Mouse (Mus musculus) embryonic facial prominence, embryonic 14.5 days (tissue): ENCODE measurements around the gene Rusc2. TPM values are rescaled to one million over a fixed set of nuclear protein-coding genes. Genes with fewer than 3 reads are reported as not detected.

Experiments used
- ATAC-seq: fragments of 200-750 bp; cut with Nextera tagmentation; 2 replicates; pipeline ENCODE4 v1.8.0; 2017; ENCODE audit warnings: low read depth, moderate number of reproducible peaks, moderate TSS enrichment
- DNase-seq: peaks from one replicate; pipeline ENCODE4 v3.0.0-alpha.2; 2015; ENCODE audit warnings: low spot score
- H3K27ac ChIP-seq: fragments of 300-500 bp; sonication (generic); replicated peaks from 2 replicates; pipeline ENCODE4 v1.5.1; 2014; ENCODE audit warnings: low read depth, mild to moderate bottlenecking, low read length, moderate library complexity
- H3K27me3 ChIP-seq: fragments of 300-500 bp; sonication (generic); replicated peaks from 2 replicates; pipeline ENCODE4 v1.6.1; 2014; ENCODE audit warnings: low read length; ENCODE audit not compliant: control insufficient read depth, insufficient read depth
- H3K36me3 ChIP-seq: fragments of 300-500 bp; sonication (generic); 2 replicates; pipeline ENCODE4 v1.6.1; 2014; ENCODE audit warnings: low read length, mixed read lengths; ENCODE audit not compliant: control insufficient read depth, insufficient read depth
- H3K4me1 ChIP-seq: fragments of 300-500 bp; sonication (generic); 2 replicates; pipeline ENCODE4 v1.6.1; 2014; ENCODE audit warnings: antibody characterized with exemption, low read length; ENCODE audit not compliant: control insufficient read depth, insufficient read depth
- H3K4me2 ChIP-seq: fragments of 300-500 bp; sonication (generic); 2 replicates; pipeline ENCODE4 v1.6.1; 2014; ENCODE audit warnings: low read depth, mild to moderate bottlenecking, low read length, moderate library complexity, mixed read lengths
- H3K4me3 ChIP-seq: fragments of 300-500 bp; sonication (generic); 2 replicates; pipeline ENCODE4 v1.5.1; 2014; ENCODE audit warnings: low read depth, mild to moderate bottlenecking, low read length
- H3K9ac ChIP-seq: fragments of 300-500 bp; sonication (generic); 2 replicates; pipeline ENCODE4 v1.6.1; 2014; ENCODE audit warnings: low read depth, mild to moderate bottlenecking, low read length, moderate library complexity, mixed read lengths
- H3K9me3 ChIP-seq: fragments of 300-500 bp; sonication (generic); 2 replicates; pipeline ENCODE4 v1.6.1; 2016; ENCODE audit warnings: low read length; ENCODE audit not compliant: control insufficient read depth
- WGBS: fragments of 180-500 bp; shearing (Covaris S2); extraction: QIAGEN DNeasy Blood & Tissue Kit; methylation state at CpG from one replicate; pipeline ENCODE4 v1.1.7; 2014; 5-methylcytosine and 5-hydroxymethylcytosine counted together
- polyA plus RNA-seq: library from polyadenylated mRNA; unstranded; fragments of >200 nt; fragmentation: Nextera tagmentation; extraction: Ambion mirVana; gene quantifications from 2 replicates; pipeline ENCODE4 v1.2.1, GENCODE M21; 2014

Gene Rusc2
- polyA plus RNA-seq, 1 experiment from 2014 or later: 11.5 TPM

DNA sequence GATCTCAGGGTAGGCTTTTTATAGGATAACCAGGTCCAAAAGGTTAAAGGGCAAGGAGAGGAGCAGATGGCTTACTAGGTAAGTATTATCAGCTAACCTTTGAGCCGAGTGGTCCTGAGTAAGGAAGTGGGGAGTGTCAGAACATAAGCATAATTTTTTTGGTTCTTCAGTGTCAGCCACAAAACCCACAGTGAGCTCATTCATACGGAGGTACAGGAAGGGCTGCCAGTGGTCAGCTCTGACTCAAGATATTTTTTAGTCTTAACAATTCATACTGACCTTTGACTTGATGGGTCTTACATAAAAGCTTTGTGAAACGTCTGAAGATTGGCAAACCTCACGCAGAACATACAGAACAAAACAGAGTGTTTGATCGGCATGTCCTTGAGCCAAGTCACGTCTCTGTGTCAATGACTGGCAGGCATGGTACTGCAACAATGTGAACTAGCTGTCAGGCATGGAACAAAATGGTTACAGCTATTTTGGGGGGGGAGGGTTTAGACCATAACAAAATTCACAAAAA lies 31.7 kb upstream of the Rusc2 start:
- H3K27me3 ChIP-seq: no peaks in the 10 kb centered on the region
- no peaks in the 10 kb centered on the region for H3K4me1 ChIP-seq
- DNase-seq (no peak), ATAC-seq (no peak)
- H3K9me3 ChIP-seq: no peaks in the 10 kb centered on the region
- no peak overlapping the region for H3K4me2 ChIP-seq
- no peak overlapping the region for H3K27ac ChIP-seq
- no peaks in the 10 kb centered on the region for H3K36me3 ChIP-seq
- H3K4me3 ChIP-seq: no peak overlapping the region
- 72% methylated on average over 6 of the region's 6 CpGs for whole genome bisulfite sequencing
- H3K9ac ChIP-seq: no peak overlapping the region

DNA sequence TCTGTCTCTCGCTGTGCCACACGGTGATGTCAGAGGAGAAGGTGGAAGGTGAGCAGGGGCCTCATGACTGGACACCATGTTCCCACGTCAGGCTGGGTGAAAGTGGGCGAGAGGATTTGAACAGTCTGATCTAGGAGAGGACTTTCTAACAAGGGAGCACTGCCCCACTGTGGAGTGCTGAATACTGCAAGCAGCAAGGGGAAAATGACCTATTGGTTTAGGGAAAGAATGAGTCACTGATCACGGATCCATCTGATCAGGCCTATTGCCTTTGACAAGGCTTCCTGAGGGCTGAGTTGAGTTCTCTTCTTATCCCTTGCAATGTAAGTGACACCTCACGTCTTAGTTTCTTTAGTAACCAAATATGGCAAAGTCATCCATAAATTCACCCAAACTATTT lies 28.1 kb upstream of the Rusc2 start:
- H3K4me3 ChIP-seq: no peak overlapping the region
- H3K4me1 ChIP-seq: no peaks in the 10 kb centered on the region
- no peak for ATAC-seq
- DNase-seq: no peak
- H3K36me3 ChIP-seq: no peaks in the 10 kb centered on the region
- H3K27me3 ChIP-seq: no peaks in the 10 kb centered on the region
- 85% methylated on average over 6 of the region's 6 CpGs for WGBS
- H3K9me3 ChIP-seq: no peaks in the 10 kb centered on the region
- no peak overlapping the region for H3K4me2 ChIP-seq
- H3K27ac ChIP-seq: no peak overlapping the region
- H3K9ac ChIP-seq: no peak overlapping the region

DNA sequence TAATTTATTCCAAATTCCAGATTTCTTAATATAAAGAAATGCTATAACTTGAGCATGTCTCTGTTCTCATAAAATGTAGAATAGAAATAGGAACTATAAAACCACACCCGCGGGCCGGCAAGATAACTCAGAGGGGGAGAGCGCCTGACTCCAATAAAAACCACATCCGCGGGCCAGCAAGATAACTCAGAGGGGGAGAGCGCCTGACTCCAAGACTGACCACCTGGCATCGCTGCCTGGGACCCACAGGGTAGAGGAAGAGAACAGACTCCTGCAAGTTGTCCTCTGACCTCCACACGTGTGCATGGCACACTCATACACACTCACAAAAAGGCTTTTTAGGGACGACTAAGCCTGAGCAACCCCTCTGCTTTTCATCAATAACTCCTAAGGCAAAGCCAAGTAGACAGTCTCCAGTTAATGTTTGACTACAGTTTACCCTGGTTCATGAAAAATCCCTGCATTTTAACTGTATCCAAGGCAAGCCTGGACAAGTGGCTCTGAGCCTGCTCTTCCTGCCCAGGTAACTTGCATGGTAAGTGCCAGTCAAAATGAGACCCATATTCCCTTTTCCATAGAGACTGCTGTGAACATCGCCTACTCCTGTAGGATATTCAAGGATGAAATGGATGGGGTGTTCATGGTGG lies 16.7 kb upstream of the Rusc2 start:
- H3K4me2 ChIP-seq: no peak overlapping the region
- no peaks in the 10 kb centered on the region for H3K36me3 ChIP-seq
- no peak overlapping the region for H3K27ac ChIP-seq
- H3K4me1 ChIP-seq: no peaks in the 10 kb centered on the region
- no peak overlapping the region for H3K4me3 ChIP-seq
- 0 out of 2 replicates have a peak, but pooled peaks cover 4% of the 10 kb centered on the region for H3K9me3 ChIP-seq
- peak; percentile 16 for DNase-seq
- no peak overlapping the region for H3K9ac ChIP-seq
- 77% methylated on average over 11 of the region's 11 CpGs for WGBS
- ATAC-seq: no peak
- no peaks in the 10 kb centered on the region for H3K27me3 ChIP-seq

GRCm38 (mm10) chr4:43367295-43367694 lies 14.5 kb upstream of the Rusc2 start:
- ATAC-seq: no peak
- no peak overlapping the region for H3K27ac ChIP-seq
- no peak overlapping the region for H3K9ac ChIP-seq
- WGBS: 83% methylated on average over 5 of the region's 5 CpGs
- H3K4me2 ChIP-seq: no peak overlapping the region
- no peaks in the 10 kb centered on the region for H3K4me1 ChIP-seq
- H3K9me3 ChIP-seq: no peaks in the 10 kb centered on the region
- no peaks in the 10 kb centered on the region for H3K27me3 ChIP-seq
- no peak for DNase-seq
- no peaks in the 10 kb centered on the region for H3K36me3 ChIP-seq
- no peak overlapping the region for H3K4me3 ChIP-seq

GRCm38 (mm10) chr4:43367787-43368186 lies 14.0 kb upstream of the Rusc2 start:
- whole genome bisulfite sequencing: 92% methylated on average over 9 of the region's 9 CpGs
- no peak overlapping the region for H3K27ac ChIP-seq
- H3K9ac ChIP-seq: no peak overlapping the region
- H3K4me1 ChIP-seq: no peaks in the 10 kb centered on the region
- DNase-seq (no peak), ATAC-seq (no peak)
- H3K36me3 ChIP-seq: no peaks in the 10 kb centered on the region
- H3K9me3 ChIP-seq: no peaks in the 10 kb centered on the region
- H3K4me3 ChIP-seq: no peak overlapping the region
- no peak overlapping the region for H3K4me2 ChIP-seq
- no peaks in the 10 kb centered on the region for H3K27me3 ChIP-seq

- no peak for ATAC-seq
- 50% methylated on average over 9 of the region's 11 CpGs for WGBS
- no peaks in the 10 kb centered on the region for H3K4me1 ChIP-seq
These were observed 10.4 kb upstream of the Rusc2 start for GRCm38 (mm10) chr4:43371406-43371805.

DNA sequence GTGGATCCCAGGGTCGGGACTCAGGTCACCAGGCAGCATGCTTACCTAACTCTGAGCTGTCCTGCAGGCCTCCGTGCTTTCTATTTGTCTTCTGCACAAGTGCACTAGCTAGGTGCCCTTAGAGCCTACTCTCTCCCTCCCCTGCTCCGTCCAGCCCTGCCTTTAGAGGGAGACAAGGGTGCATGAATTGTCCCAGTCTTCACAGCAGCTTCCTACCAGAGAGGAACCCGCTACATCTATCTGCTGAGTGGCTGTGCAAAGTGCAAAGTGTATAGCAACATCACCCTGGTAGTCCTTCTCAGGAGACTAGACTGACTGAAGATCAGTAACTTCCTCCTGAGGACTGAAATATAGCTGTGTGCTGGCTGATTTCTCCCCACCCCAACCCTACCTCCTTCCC lies 9.6 kb upstream of the Rusc2 start:
- no peaks in the 10 kb centered on the region for H3K4me1 ChIP-seq
- H3K27ac ChIP-seq: no peak overlapping the region
- no peak overlapping the region for H3K4me3 ChIP-seq
- H3K9me3 ChIP-seq: no peaks in the 10 kb centered on the region
- no peaks in the 10 kb centered on the region for H3K36me3 ChIP-seq
- no peaks in the 10 kb centered on the region for H3K27me3 ChIP-seq
- ATAC-seq (no peak), DNase-seq (no peak)
- H3K9ac ChIP-seq: no peak overlapping the region
- no peak overlapping the region for H3K4me2 ChIP-seq
- WGBS: 73% methylated on average over 4 of the region's 4 CpGs

More at GRCm38 (mm10) chr4:43371406-43371805, 10.4 kb upstream of the Rusc2 start:
- H3K27ac ChIP-seq: no peak overlapping the region
- no peaks in the 10 kb centered on the region for H3K36me3 ChIP-seq
- H3K9me3 ChIP-seq: no peaks in the 10 kb centered on the region
- H3K4me2 ChIP-seq: no peak overlapping the region
- H3K9ac ChIP-seq: no peak overlapping the region
- no peak overlapping the region for H3K4me3 ChIP-seq
- DNase-seq: no peak
- H3K27me3 ChIP-seq: no peaks in the 10 kb centered on the region

DNA sequence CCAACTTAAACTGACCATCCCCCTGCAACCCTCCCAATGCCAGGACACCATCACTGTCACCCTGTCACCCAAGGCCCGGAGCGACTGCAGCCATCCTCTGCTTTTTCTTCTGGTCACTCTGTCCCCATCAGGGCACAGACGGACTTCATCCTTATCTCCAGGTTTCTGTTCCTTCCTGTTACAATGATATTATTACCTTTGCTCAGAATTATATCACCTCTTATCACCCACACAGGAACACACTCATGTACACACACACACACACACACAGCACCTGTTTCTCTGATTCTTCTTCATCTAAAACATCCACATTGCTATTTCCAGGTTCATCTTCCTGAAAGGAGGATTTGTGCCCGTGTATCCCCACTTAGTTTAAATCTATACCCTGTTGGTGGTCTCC lies 7.5 kb upstream of the Rusc2 start:
- Histone ChIP-seq H3K4me1 (no peaks in the 10 kb centered on the region), H3K27me3 (no peaks in the 10 kb centered on the region), H3K36me3 (no peaks in the 10 kb centered on the region), H3K27ac (no peak overlapping the region), H3K9me3 (no peaks in the 10 kb centered on the region), H3K4me2 (no peak overlapping the region), H3K4me3 (no peak overlapping the region), H3K9ac (no peak overlapping the region)
- WGBS: 82% methylated on average over 4 of the region's 4 CpGs
- ATAC-seq (no peak), DNase-seq (no peak)

- no peaks in the 10 kb centered on the region; the same call in 1 of the 2 replicates for H3K27me3 ChIP-seq
- no peak overlapping the region for H3K9ac ChIP-seq
- no peak for DNase-seq
- H3K4me3 ChIP-seq: no peak overlapping the region
- no peak for ATAC-seq
- no peak overlapping the region for H3K4me2 ChIP-seq
- no peaks in the 10 kb centered on the region for H3K9me3 ChIP-seq
- no peaks in the 10 kb centered on the region for H3K36me3 ChIP-seq
- WGBS: 90% methylated on average over 6 of the region's 6 CpGs
- no peak overlapping the region for H3K27ac ChIP-seq
- peaks cover 20% of the 10 kb centered on the region; the same call in 1 of the 2 replicates for H3K4me1 ChIP-seq
These were observed 2.2 kb upstream of the Rusc2 start for GRCm38 (mm10) chr4:43379601-43380000.
